Mouse (Mus musculus): ENCODE measurements around the gene Wdsub1. TPM values are rescaled to one million over a fixed set of nuclear protein-coding genes. Genes with fewer than 3 reads are reported as not detected.

Gene Wdsub1
- 7.9 to 11.8 TPM (median 9.2 TPM) in 4 replicates for total RNA-seq (2023; ENCODE audit: inconsistent age)

DNA sequence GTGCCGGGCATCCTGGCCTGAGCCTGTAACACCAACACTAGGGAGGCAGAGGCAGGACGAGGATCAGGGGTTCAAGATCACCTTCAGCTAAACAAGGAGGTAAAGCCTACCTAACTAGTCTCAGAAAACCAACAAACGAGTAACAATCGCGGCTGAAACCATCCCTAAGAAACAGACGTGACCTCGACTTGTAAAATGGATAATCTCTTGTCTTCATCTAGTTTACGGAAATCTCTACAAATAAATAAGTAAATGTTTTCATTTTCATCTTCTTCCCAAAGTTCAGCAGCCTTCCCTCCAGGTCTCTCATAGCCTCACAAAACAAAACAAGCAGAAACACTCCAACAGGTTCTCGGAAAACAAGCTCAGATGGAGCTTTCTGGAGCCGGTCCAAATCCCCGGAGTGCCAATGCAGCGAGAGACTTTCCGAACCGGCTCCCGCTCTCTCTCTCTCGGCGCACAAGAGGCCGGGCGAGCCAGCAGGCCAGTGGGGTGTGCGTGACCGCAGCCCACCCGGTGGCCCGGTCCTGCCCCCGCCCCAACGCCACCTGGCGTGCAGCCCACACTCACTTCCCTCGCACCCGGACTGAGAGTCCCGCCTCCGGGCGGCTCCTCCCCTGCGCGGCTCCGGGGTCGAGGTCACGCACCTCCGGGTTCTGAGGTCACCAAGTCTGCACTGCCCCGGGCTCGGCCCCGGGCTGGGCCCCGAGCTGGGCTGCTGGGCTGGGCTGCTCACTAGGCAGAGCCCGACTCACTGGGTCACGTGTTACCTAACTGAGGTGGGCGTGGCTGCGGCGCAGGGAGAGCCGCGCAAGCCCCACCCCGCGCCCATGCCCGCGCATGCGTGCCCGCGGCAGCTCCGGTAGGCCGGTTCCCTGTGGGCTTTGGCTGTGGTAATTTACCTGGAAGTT is at the start of gene Wdsub1:
Gene Wdsub1 (minus strand): TSS at position 761 of the 911 bp plus-strand sequence.

Measured in B cell, adult (primary cell).